Mouse (Mus musculus): ENCODE data around the gene Xpo1. TPM values are rescaled to one million over a fixed set of nuclear protein-coding genes. Genes with fewer than 3 reads are reported as not detected.
"Not testable (repeated sequence)": the region's sequence is repeated elsewhere in the genome, so short reads cannot be mapped to it uniquely, and the experiment has no call there.

Gene Xpo1
- polyA plus RNA-seq, 1 experiment from 2014 or later: 149 TPM

DNA sequence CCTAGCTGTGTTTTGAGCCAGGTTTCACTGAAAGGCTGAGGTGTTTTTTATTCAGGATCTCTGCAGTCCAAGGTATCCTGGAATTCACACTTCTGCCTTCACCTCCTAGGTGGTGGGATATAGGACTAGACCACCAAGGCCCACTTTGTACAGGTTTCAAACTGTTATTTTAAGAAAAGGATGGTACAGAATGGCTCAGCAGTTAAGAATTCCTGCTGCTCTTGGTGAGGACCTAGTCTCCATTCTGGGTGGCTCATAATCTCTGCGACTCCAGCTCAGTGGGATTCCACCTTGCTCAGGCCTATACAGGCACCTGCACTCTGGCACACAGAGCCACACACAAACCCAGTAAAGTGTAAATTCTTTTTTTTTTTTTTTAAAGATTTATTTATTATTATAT, 3.6 kb downstream of the Xpo1 start:
- H3K27ac ChIP-seq: no peak overlapping the region
- no peak overlapping the region for H3K4me2 ChIP-seq (replicated peaks)
- no peaks in the 10 kb centered on the region for H3K27me3 ChIP-seq
- no peak for ATAC-seq (ENCODE audit: low FRiP score)
- H3K9ac ChIP-seq: no peak overlapping the region
- WGBS: 70% methylated on average over 1 of the region's 1 CpGs
- H3K36me3 ChIP-seq: peaks cover 23% of the 10 kb centered on the region
- H3K9me3 ChIP-seq (replicated peaks): no peaks in the 10 kb centered on the region
- H3K4me3 ChIP-seq: no peak overlapping the region
- peaks cover 20% of the 10 kb centered on the region for H3K4me1 ChIP-seq

DNA sequence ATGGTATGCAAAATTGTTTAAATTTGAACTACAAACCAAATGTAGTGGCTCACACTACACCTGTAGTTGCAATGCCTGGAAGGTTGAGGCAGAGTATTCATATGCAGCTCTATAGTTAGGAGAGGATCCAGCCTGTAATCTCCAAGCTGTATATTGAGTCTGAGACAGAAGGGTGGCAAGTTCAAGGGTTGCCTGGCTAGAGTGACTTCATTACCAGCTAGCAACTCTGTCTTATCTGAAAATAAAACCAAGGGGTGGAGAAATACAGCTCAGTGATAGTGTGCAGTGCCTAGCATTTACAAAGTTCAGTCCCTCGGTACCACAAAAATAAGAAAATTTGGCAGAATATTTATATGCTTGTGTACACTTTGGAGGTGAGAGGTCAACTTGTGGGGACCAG, 4.3 kb downstream of the Xpo1 start:
- WGBS: 91% methylated on average over 1 of the region's 1 CpGs
- Histone ChIP-seq H3K27me3 (no peaks in the 10 kb centered on the region), H3K9ac (no peak overlapping the region), H3K36me3 (peaks cover 27% of the 10 kb centered on the region), H3K27ac (no peak overlapping the region), H3K4me1 (peaks cover 20% of the 10 kb centered on the region), H3K9me3 (replicated peaks) (no peaks in the 10 kb centered on the region), H3K4me2 (replicated peaks) (no peak overlapping the region), H3K4me3 (no peak overlapping the region)
- no peak for ATAC-seq (ENCODE audit: low FRiP score)

DNA sequence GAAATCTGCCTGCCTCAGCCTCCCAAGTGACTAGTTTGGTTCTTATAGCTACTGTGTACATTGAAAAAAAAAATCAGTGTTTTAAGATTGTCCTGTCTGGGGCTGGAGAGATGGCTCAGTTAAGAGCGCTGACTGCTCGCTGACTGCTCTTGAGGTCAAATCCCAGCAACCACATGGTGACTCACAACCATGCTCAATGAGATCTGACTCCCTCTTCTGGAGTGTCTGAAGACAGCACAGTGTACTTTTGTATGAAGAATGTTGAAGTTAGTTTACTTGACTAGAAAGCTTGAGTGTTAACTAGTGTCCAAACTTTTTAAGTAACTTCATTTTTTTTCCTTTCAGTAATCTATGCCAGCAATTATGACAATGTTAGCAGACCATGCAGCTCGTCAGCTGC, 5.6 kb downstream of the Xpo1 start:
- WGBS: 86% methylated on average over 3 of the region's 3 CpGs
- Histone ChIP-seq H3K4me2 (replicated peaks) (no peak overlapping the region), H3K4me3 (no peak overlapping the region), H3K4me1 (peaks cover 20% of the 10 kb centered on the region), H3K9me3 (replicated peaks) (no peaks in the 10 kb centered on the region), H3K36me3 (peaks cover 31% of the 10 kb centered on the region), H3K27ac (no peak overlapping the region), H3K27me3 (no peaks in the 10 kb centered on the region), H3K9ac (no peak overlapping the region)
- ATAC-seq (ENCODE audit: low FRiP score): no peak

DNA sequence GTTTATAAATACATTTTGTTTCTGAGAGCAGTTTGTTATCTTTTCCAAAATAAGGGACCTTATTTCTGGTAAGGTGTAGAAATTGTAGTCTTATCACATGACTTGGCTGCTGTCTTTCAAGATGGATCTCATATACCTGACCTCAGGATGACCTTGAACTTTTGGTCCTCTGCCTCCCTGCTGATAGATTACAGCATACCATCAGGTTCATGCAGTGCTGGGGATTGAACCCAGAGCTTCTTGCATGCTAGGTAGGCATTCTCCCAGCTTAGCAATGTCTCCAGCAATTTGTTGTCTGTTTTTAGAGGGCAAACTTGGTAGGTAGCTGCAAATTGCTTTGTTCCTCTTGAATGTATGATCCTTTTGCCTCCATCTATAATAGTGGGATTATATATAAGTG, 9.1 kb downstream of the Xpo1 start:
- no peak overlapping the region for H3K4me2 ChIP-seq (replicated peaks)
- H3K4me3 ChIP-seq: no peak overlapping the region
- H3K36me3 ChIP-seq: peaks cover 35% of the 10 kb centered on the region
- no peak for ATAC-seq (ENCODE audit: low FRiP score)
- no peaks in the 10 kb centered on the region for H3K27me3 ChIP-seq
- H3K9me3 ChIP-seq (replicated peaks): no peaks in the 10 kb centered on the region
- H3K27ac ChIP-seq: no peak overlapping the region
- peaks cover 7% of the 10 kb centered on the region for H3K4me1 ChIP-seq
- H3K9ac ChIP-seq: no peak overlapping the region

- 79% methylated on average over 4 of the region's 4 CpGs for WGBS
Measured at GRCm38 (mm10) chr11:23271770-23272724, 16.2 kb downstream of the Xpo1 start.

DNA sequence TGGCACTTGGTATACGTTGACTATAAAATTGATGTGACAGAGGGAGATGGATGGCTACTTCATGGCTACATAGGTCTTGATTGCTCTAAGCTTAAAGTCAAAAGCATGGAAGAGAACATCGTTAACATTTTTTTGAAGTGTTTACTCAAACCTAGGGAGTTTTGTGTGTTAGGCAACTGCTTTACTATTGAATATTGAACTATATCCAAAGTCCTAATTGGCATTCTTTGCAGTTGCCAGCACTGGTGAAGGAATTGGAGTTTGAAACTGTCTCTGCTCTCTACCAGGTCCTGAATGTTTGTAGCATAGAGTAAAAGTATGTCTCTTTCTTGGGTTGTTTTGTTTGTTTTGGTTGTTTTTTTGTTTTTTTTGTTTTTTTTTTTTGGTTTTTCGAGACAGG, 19.9 kb downstream of the Xpo1 start:
- H3K4me2 ChIP-seq (replicated peaks): no peak overlapping the region
- H3K36me3 ChIP-seq: peaks cover 77% of the 10 kb centered on the region
- H3K27me3 ChIP-seq: no peaks in the 10 kb centered on the region
- no peaks in the 10 kb centered on the region for H3K9me3 ChIP-seq (replicated peaks)
- H3K4me1 ChIP-seq: no peaks in the 10 kb centered on the region
- H3K9ac ChIP-seq: no peak overlapping the region
- H3K27ac ChIP-seq: no peak overlapping the region
- ATAC-seq (ENCODE audit: low FRiP score): no peak
- no peak overlapping the region for H3K4me3 ChIP-seq
- WGBS: 83% methylated on average over 3 of the region's 3 CpGs

More at GRCm38 (mm10) chr11:23271770-23272724, 16.2 kb downstream of the Xpo1 start:
- Histone ChIP-seq H3K4me1 (no peaks in the 10 kb centered on the region), H3K36me3 (peaks cover 56% of the 10 kb centered on the region), H3K9ac (no peak overlapping the region), H3K27me3 (no peaks in the 10 kb centered on the region), H3K9me3 (replicated peaks) (no peaks in the 10 kb centered on the region), H3K27ac (no peak overlapping the region), H3K4me2 (replicated peaks) (no peak overlapping the region), H3K4me3 (no peak overlapping the region)
- no peak for ATAC-seq (ENCODE audit: low FRiP score)

DNA sequence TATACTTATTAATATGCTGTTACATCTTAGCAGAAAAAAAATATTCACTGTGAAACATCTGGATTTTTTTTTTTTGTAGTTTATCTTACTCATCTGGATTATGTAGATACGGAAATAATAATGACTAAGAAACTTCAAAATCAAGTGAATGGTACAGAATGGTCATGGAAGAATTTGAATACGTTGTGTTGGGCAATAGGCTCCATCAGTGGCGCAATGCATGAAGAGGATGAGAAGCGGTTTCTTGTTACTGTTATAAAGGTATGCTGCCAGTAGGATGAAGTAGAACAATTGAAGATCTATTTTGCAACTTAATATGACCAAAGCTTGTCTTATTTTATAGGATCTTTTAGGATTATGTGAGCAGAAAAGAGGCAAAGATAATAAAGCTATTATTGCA, 28.6 kb downstream of the Xpo1 start:
- no peaks in the 10 kb centered on the region for H3K27me3 ChIP-seq
- no peaks in the 10 kb centered on the region for H3K4me1 ChIP-seq
- no peak overlapping the region for H3K9ac ChIP-seq
- peaks cover 85% of the 10 kb centered on the region for H3K36me3 ChIP-seq
- no peaks in the 10 kb centered on the region for H3K9me3 ChIP-seq (replicated peaks)
- no peak for ATAC-seq (ENCODE audit: low FRiP score)
- WGBS: over 99% methylated on average over 4 of the region's 4 CpGs
- no peak overlapping the region for H3K27ac ChIP-seq
- H3K4me3 ChIP-seq: no peak overlapping the region
- H3K4me2 ChIP-seq (replicated peaks): no peak overlapping the region

- not testable (repeated sequence) for H3K4me1 ChIP-seq; ATAC-seq (ENCODE audit: low FRiP score); H3K4me3 ChIP-seq; H3K27ac ChIP-seq; H3K4me2 ChIP-seq (replicated peaks); H3K9ac ChIP-seq; H3K9me3 ChIP-seq (replicated peaks); H3K27me3 ChIP-seq
- 89% methylated on average over 4 of the region's 4 CpGs for WGBS
- peaks cover 82% of the 10 kb centered on the region for H3K36me3 ChIP-seq
Measured at GRCm38 (mm10) chr11:23288866-23289265, 33.0 kb downstream of the Xpo1 start.

GRCm38 (mm10) chr11:23297379-23297778, 41.5 kb downstream of the Xpo1 start:
- Histone ChIP-seq H3K4me2 (replicated peaks) (no peak overlapping the region), H3K9ac (no peak overlapping the region), H3K27me3 (no peaks in the 10 kb centered on the region), H3K4me3 (no peak overlapping the region), H3K27ac (no peak overlapping the region), H3K9me3 (replicated peaks) (no peaks in the 10 kb centered on the region), H3K36me3 (peaks cover 47% of the 10 kb centered on the region), H3K4me1 (no peaks in the 10 kb centered on the region)
- WGBS: 97% methylated on average over 2 of the region's 2 CpGs
- ATAC-seq (ENCODE audit: low FRiP score): no peak

DNA sequence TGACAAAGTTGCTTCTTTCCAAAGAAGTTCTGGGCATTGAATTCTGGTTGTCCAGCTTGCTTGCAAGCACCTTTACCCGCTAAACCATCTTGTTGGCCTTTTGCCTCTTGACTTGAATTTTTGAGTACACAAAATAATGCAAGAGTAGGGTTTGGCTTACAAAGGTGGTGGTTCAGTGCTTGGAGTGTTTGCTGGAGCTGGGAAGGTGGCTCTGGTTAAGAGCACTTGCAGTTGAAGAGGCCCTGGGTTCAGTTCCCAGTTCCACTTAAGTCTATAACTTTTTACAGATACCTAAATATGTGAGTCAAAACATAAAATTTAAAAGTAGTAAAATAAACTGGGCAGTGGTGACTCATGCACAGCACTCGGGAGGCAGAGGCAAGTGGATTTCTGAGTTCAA, 42.5 kb downstream of the Xpo1 start:
- no peak for ATAC-seq (ENCODE audit: low FRiP score)
- Histone ChIP-seq H3K27me3 (no peaks in the 10 kb centered on the region), H3K4me2 (replicated peaks) (no peak overlapping the region), H3K4me3 (no peak overlapping the region), H3K9ac (no peak overlapping the region), H3K27ac (no peak overlapping the region), H3K9me3 (replicated peaks) (no peaks in the 10 kb centered on the region), H3K36me3 (peaks cover 38% of the 10 kb centered on the region), H3K4me1 (no peaks in the 10 kb centered on the region)
- WGBS: 96% methylated on average over 2 of the region's 2 CpGs

GRCm38 (mm10) chr11:23299910-23300309, 44.1 kb downstream of the Xpo1 start:
- WGBS: 90% methylated on average over 1 of the region's 1 CpGs
- ATAC-seq (ENCODE audit: low FRiP score): no peak
- Histone ChIP-seq H3K27ac (no peak overlapping the region), H3K36me3 (peaks cover 28% of the 10 kb centered on the region), H3K4me3 (no peak overlapping the region), H3K9ac (no peak overlapping the region), H3K27me3 (no peaks in the 10 kb centered on the region), H3K9me3 (replicated peaks) (no peaks in the 10 kb centered on the region), H3K4me2 (replicated peaks) (no peak overlapping the region), H3K4me1 (no peaks in the 10 kb centered on the region)

GRCm38 (mm10) chr11:23303126-23303525, 47.3 kb downstream of the Xpo1 start:
- Histone ChIP-seq H3K27ac (no peak overlapping the region), H3K36me3 (0 out of 2 replicates have a peak, but pooled peaks cover 2% of the 10 kb centered on the region), H3K27me3 (no peaks in the 10 kb centered on the region), H3K9me3 (replicated peaks) (no peaks in the 10 kb centered on the region), H3K4me2 (replicated peaks) (no peak overlapping the region), H3K4me3 (no peak overlapping the region), H3K9ac (no peak overlapping the region), H3K4me1 (no peaks in the 10 kb centered on the region)
- WGBS: 61% methylated on average over 1 of the region's 1 CpGs
- no peak for ATAC-seq (ENCODE audit: low FRiP score)

DNA sequence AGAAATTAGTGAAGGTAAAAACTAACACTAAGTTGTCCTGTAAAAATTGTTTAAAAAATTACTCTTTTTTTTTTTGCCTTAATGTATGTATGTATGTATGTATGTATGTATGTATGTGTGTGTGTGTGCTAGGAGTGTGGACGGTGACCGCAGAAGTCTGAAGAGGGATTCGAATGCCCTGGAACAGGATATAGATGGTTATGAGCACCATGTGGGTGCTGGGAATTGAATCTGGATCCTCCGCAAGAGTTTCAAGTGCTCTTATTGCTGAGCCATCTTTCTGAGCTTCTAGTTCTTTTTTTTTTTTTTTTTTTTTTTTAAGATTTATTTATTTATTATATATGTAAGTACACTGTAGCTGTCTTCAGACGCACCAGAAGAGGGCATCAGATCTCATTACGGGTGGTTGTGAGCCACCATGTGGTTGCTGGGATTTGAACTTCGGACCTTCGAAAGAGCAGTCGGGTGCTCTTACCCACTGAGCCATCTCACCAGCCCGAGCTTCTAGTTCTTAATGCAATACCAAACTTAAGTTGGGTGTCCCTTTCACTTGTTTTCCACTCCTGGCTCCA, 49.3 kb downstream of the Xpo1 start:
- not testable (repeated sequence) for H3K4me1 ChIP-seq; H3K36me3 ChIP-seq; H3K9me3 ChIP-seq (replicated peaks); ATAC-seq (ENCODE audit: low FRiP score); H3K27me3 ChIP-seq
- 34% methylated on average over 10 of the region's 10 CpGs for WGBS
- Histone ChIP-seq H3K4me2 (replicated peaks) (peak overlapping the region; percentile 63), H3K27ac (peak overlapping the region; percentile 100), H3K4me3 (peak overlapping the region; percentile 98), H3K9ac (peak overlapping the region; percentile 93)

Data from hindbrain, embryonic 12.5 days (tissue).